Mouse (Mus musculus): ENCODE data around the gene Tm2d3. TPM values are rescaled to one million over a fixed set of nuclear protein-coding genes. Genes with fewer than 3 reads are reported as not detected.

Tm2d3 gene
- 67.0 and 71.1 TPM in 2 replicates for polyA plus RNA-seq (2016; fragmentation: Nextera tagmentation; extraction: Ambion mirVana)

DNA sequence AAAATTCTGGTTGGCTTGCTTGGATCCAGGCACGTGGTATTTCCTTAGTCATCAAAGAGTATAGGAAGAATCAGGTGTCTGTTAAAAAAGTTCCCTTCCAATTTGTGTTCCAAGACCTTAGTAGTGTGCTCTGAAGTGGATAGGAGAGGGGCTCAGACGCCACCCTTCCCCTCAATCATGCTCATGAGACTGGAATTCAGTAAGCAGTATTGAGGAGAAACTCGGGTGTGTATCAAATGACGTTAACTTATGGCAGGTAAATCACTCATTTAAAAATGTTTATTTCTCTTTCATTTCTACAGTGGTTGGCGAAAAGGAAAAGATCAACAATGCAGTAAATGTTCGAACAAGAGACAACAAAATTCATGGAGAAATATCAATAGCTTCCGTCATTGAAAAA is at the start of gene Tm2d3:
Gene Tm2d3, plus strand, starts transcription at position 301 of the 400 bp plus-strand sequence.
- H3K27me3 ChIP-seq, result no peaks in the 10 kb centered on the region
- no peak within 1 kb of the TSS for H3K9ac ChIP-seq (replicated peaks)
- peaks cover 16% of the 10 kb centered on the region for H3K4me1 ChIP-seq
- H3K4me2 ChIP-seq (replicated peaks), result no peak within 1 kb of the TSS
- 89% methylated on average over 7 of the region's 7 CpGs for WGBS
- ATAC-seq (ENCODE audit: low FRiP score, low read depth), result no peak
- H3K27ac ChIP-seq (replicated peaks), result no peak within 1 kb of the TSS
- no peak within 1 kb of the TSS for H3K4me3 ChIP-seq
- no peaks in the 10 kb centered on the region for H3K36me3 ChIP-seq
- no peaks in the 10 kb centered on the region for H3K9me3 ChIP-seq

DNA sequence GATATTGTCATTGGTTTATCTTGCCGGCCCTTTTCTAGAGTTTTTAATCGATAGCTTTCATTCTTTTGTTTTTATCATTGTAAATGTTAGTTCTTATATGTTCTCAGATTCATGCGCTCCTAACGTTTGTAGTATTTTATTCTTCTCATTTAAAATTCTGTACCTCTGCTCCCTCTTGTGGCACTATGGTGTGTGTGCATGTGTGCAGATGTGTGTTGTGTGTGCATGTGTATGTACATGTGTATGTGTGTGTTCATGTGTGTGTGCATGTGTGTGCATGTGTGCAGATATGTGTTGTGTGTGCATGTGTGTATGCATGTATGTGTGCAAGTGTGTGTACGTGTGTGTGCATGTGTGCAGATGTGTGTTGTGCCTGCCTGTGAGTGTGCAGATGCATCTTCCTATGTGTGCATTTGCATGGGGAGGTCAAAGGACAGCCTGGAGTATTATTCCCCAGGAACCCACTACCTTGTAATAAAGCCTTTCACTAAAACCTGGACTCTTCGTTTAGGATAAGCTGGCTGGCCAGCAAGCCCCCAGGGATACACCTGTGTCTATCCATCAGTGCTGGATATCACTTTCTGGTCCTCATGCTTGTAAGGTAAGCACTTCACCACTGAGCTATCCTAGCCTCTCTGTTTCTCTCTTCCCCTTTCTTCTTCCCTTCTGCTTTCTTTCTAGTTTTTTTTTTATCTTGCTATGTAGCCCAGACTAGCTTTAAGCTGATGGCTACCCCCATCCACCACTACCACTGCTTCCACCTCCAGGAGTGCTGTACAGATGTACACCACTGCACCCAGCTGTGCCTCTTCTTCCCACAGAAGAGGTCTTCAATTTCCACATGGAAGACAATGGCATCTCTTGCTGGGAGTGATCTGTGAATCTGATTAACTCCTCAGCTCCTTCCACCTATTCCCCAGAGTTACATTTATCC is 48.3 kb upstream of the Tm2d3 start:
- H3K4me2 ChIP-seq (replicated peaks), result no peak overlapping the region
- H3K4me1 ChIP-seq, result 0 out of 2 replicates have a peak, but pooled peaks cover 5% of the 10 kb centered on the region
- H3K36me3 ChIP-seq, result no peaks in the 10 kb centered on the region
- WGBS, result 74% methylated on average over 6 of the region's 6 CpGs
- no peak overlapping the region for H3K9ac ChIP-seq (replicated peaks)
- peaks cover 17% of the 10 kb centered on the region for H3K27me3 ChIP-seq
- ATAC-seq (ENCODE audit: low FRiP score, low read depth), result no peak
- H3K9me3 ChIP-seq, result no peaks in the 10 kb centered on the region
- H3K27ac ChIP-seq (replicated peaks), result no peak overlapping the region
- H3K4me3 ChIP-seq, result no peak overlapping the region

DNA sequence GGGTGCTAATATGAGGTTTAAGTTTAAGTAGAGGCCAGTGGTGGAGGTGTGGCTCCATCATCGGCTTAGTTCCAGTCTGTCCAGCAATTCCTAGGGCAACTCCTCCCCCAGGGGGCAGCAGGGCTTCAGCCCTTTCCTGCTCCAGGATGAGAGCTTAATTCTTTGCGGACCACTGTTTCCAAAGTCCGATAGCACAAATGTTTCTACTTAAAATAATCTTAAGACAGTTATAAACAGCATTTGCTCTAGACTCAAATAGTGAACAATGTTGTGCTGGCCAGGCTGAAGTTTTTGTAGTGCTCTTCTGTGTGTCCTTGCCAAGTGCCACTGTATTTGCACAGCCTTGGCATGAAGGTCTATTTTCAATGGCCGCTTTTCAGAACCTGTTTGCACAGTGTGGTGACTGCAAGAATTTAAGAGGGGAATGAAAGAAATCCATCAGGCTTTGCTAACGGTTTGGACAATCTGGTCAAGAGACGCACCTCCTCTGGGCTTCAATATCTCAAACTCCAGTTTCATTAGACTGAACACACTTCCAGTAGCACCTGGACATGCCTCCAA is 47.0 kb upstream of the Tm2d3 start:
- H3K27ac ChIP-seq (replicated peaks), result no peak overlapping the region
- no peaks in the 10 kb centered on the region for H3K9me3 ChIP-seq
- peaks cover 14% of the 10 kb centered on the region for H3K27me3 ChIP-seq
- 0 out of 2 replicates have a peak, but pooled peaks cover 5% of the 10 kb centered on the region for H3K36me3 ChIP-seq
- ATAC-seq (ENCODE audit: low FRiP score, low read depth), result peak; percentile 17; the same call in 1 of the 2 replicates
- H3K4me3 ChIP-seq, result peak overlapping the region; percentile 60
- 33% methylated on average over 6 of the region's 6 CpGs for WGBS
- H3K4me2 ChIP-seq (replicated peaks), result peak overlapping the region; percentile 65
- H3K4me1 ChIP-seq, result 0 out of 2 replicates have a peak, but pooled peaks cover 5% of the 10 kb centered on the region
- H3K9ac ChIP-seq (replicated peaks), result no peak overlapping the region; the same call in 1 of the 2 replicates

DNA sequence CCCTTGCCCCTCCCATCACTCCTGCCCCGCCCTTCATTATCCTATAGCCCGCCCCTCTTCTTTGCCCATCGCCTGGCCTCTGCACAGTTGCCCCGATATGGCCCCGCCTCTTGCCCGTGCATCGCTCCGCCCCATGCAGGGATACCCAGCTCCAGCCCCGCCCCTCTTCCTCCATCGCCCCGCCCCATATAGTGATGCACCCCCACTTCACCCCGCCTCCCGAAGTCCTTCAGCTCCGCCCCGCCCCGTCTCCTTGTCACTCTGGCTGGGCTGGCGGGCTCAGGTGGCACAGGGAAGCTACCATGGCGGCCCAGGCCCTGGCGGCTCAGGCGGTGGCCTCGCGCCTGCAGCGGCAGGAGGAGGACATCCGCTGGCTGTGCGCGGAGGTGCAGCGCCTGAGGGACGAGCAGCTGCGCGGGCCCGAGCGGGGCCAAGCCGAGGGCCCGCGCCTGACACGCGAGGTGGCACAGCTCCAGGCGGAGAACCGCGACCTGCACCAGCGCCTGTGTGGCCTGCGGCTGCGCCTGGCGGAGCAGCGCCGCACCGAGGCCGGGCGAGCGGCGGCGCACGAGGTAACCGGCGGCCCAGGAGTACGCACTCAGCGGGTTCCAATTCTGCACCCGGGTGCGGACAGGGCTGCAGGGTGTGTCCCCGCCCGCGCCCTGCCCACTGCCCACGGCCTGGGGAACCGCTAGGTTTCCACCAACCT is 46.2 kb upstream of the Tm2d3 start, which contains the start of gene Tarsl2:
Gene Tarsl2, plus strand, starts transcription at position 256 of the 709 bp plus-strand sequence.
- 0 out of 2 replicates have a peak, but pooled peaks cover 5% of the 10 kb centered on the region for H3K4me1 ChIP-seq
- H3K4me2 ChIP-seq (replicated peaks), result peak within 1 kb of the TSS; percentile 65
- H3K27me3 ChIP-seq, result peaks cover 14% of the 10 kb centered on the region
- H3K36me3 ChIP-seq, result peaks cover 12% of the 10 kb centered on the region; the same call in 1 of the 2 replicates
- peak within 1 kb of the TSS; percentile 54 for H3K9ac ChIP-seq (replicated peaks)
- H3K9me3 ChIP-seq, result peaks cover 3% of the 10 kb centered on the region; the same call in 1 of the 2 replicates
- peak within 1 kb of the TSS; percentile 60 for H3K4me3 ChIP-seq
- peak within 1 kb of the TSS; percentile 83 for H3K27ac ChIP-seq (replicated peaks)
- ATAC-seq (ENCODE audit: low FRiP score, low read depth), result peak; percentile 97
- WGBS, result under 1% methylated on average over 57 of the region's 64 CpGs

DNA sequence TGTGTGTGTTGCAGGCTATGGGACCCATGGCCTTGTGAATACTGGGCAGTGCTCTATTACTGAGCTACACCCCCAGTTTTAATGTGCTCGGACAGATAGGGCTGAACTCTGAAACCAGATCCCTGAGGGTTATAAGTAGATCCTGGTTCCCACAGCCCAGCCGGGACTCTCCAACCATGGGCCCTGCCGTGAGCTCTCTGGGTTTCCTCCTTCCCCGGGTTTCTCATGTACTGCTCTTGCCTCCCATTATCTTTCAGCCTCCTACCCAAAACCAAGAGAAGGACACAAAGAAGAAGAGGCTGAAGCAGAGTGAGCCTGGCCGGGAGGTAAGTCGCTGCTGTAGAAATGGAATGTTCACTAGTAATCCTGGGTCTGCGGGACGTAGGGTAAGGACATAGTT is 45.0 kb upstream of the Tm2d3 start:
- Histone ChIP-seq H3K27me3 (peaks cover 14% of the 10 kb centered on the region), H3K4me1 (0 out of 2 replicates have a peak, but pooled peaks cover 5% of the 10 kb centered on the region), H3K9me3 (peaks cover 3% of the 10 kb centered on the region; the same call in 1 of the 2 replicates), H3K4me2 (replicated peaks) (no peak overlapping the region), H3K36me3 (peaks cover 17% of the 10 kb centered on the region), H3K27ac (replicated peaks) (no peak overlapping the region), H3K4me3 (no peak overlapping the region), H3K9ac (replicated peaks) (no peak overlapping the region)
- no peak for ATAC-seq (ENCODE audit: low FRiP score, low read depth)
- 86% methylated on average over 8 of the region's 8 CpGs for WGBS

DNA sequence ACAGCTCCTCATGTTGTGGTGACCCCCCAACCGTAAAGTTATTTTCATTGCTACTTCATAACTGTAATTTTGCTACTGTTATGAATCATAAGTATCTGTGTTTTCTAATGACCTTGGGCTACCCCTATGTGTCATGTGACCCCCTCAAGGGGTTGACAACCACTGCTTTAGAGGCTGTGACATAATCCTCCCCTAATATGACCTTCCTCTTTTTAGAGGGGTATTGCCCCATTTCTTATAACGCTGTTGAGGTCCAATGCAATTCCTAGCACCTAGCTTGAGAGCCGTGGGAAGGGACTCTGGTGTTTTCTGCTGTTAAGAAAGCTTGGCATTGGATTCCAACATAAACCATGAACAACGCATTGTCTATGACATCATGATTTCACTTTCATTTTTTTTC is 40.3 kb upstream of the Tm2d3 start:
- no peak overlapping the region for H3K4me3 ChIP-seq
- no peaks in the 10 kb centered on the region for H3K4me1 ChIP-seq
- H3K9ac ChIP-seq (replicated peaks), result no peak overlapping the region
- H3K27me3 ChIP-seq, result no peaks in the 10 kb centered on the region
- H3K4me2 ChIP-seq (replicated peaks), result no peak overlapping the region
- peaks cover 3% of the 10 kb centered on the region; the same call in 1 of the 2 replicates for H3K9me3 ChIP-seq
- H3K27ac ChIP-seq (replicated peaks), result no peak overlapping the region
- peaks cover 28% of the 10 kb centered on the region for H3K36me3 ChIP-seq
- 94% methylated on average over 4 of the region's 4 CpGs for WGBS
- ATAC-seq (ENCODE audit: low FRiP score, low read depth), result no peak

DNA sequence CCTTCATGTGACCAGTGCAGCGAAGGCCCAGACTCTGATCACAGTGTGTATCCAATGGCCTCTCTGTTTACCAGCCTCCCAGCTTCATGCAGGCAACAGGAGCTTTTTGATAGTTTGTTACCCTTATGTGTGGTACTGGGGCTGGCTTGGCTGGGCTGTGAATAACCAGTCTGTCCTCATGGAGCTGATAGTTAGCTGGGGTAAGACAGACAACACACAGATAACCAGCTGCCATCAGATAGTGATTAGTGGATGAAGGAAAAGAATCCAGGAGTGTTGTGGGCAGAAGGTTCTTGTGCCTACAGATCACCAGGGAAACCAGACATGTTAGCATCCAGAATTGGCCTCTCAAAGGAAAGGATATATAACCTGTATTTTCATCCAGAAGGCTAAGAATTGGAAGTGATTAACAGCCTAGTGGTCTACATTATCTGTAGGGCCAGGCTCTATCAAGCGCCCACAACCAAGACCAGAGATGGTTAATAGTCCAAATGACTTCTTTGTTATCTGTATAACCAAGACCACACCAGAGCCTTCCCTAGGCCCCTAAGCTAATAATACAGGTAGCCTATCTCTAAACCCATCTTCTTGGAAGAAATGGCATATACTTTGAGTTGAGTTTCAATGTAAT is 33.4 kb upstream of the Tm2d3 start:
- no peaks in the 10 kb centered on the region for H3K9me3 ChIP-seq
- WGBS, result 93% methylated on average over 2 of the region's 2 CpGs
- H3K4me2 ChIP-seq (replicated peaks), result no peak overlapping the region
- H3K9ac ChIP-seq (replicated peaks), result no peak overlapping the region
- no peaks in the 10 kb centered on the region for H3K27me3 ChIP-seq
- no peaks in the 10 kb centered on the region for H3K4me1 ChIP-seq
- H3K27ac ChIP-seq (replicated peaks), result no peak overlapping the region
- H3K4me3 ChIP-seq, result no peak overlapping the region
- H3K36me3 ChIP-seq, result peaks cover 11% of the 10 kb centered on the region
- no peak for ATAC-seq (ENCODE audit: low FRiP score, low read depth)

DNA sequence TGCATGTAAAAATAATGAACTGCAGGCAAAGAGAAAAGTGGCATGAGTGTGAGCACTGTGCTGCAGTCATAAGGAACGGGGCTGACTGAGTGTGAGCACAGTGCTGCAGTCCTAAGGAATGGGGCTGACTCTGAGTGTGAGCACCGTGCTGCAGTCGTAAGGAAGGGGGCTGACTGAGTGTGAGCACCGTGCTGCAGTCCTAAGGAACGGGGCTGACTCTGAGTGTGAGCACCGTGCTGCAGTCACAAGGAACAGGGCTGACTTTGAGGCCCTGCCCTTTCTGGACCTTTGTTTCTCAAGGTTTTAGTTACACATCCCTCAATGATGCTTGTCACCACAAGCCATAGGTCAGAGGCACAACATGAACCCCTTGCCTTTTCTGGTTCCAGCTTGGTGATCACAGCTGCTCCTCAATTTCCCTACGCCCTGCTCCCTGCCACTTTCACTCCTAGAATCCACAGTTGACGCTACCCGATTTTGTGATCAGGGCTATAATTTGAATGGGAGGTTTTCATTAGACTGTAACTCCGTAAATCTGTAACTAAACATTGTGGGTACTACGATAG is 27.7 kb upstream of the Tm2d3 start:
- Histone ChIP-seq H3K9ac (replicated peaks) (no peak overlapping the region), H3K27me3 (no peaks in the 10 kb centered on the region), H3K27ac (replicated peaks) (no peak overlapping the region), H3K4me2 (replicated peaks) (no peak overlapping the region), H3K4me1 (no peaks in the 10 kb centered on the region), H3K9me3 (no peaks in the 10 kb centered on the region), H3K4me3 (no peak overlapping the region), H3K36me3 (peaks cover 23% of the 10 kb centered on the region)
- ATAC-seq (ENCODE audit: low FRiP score, low read depth), result no peak
- 88% methylated on average over 11 of the region's 11 CpGs for WGBS

DNA sequence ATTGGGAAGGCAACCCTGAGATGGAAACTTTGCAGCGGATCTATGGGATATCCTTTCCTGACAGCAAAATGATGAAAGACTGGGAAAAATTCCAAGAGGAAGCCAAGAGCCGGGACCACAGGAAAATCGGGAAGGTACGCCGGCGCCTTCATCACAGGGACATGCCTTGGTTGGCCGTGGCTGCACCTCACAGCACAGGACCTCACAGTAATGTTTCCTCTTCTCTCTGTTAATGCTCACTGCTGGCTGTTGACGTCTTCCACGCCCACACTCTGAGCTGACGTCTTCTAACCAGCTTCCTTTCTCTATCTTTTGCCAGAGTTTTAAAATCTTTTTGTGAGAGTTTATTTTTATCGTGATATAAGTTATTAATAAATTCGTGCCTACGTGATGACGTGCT is 27.1 kb upstream of the Tm2d3 start:
- H3K27me3 ChIP-seq, result no peaks in the 10 kb centered on the region
- H3K4me1 ChIP-seq, result no peaks in the 10 kb centered on the region
- H3K4me2 ChIP-seq (replicated peaks), result no peak overlapping the region
- no peak overlapping the region for H3K27ac ChIP-seq (replicated peaks)
- H3K36me3 ChIP-seq, result peaks cover 23% of the 10 kb centered on the region
- H3K9me3 ChIP-seq, result no peaks in the 10 kb centered on the region
- WGBS, result 94% methylated on average over 14 of the region's 14 CpGs
- H3K9ac ChIP-seq (replicated peaks), result no peak overlapping the region
- ATAC-seq (ENCODE audit: low FRiP score, low read depth), result no peak
- H3K4me3 ChIP-seq, result no peak overlapping the region

DNA sequence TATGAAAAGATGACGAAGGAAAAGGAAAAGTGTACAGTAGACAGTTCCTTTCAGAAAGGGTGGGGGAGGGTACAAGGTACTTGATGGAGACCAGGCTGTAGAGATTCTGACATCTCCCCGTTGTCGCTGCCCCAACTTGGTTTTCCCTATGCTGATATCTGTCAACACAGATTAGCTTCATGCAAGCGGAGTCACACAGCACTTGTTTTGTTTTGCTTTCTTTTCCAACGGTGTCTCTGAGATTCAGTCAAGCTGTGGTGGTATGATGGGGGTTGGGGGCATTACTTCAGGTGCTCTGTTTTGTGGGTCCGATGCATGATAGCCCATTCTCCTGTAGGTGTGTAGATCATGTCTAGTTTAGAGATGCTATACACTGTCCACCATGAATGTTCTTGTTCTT is 23.5 kb upstream of the Tm2d3 start:
- Histone ChIP-seq H3K9me3 (no peaks in the 10 kb centered on the region), H3K4me3 (no peak overlapping the region), H3K36me3 (peaks cover 36% of the 10 kb centered on the region), H3K4me1 (no peaks in the 10 kb centered on the region), H3K4me2 (replicated peaks) (no peak overlapping the region), H3K9ac (replicated peaks) (no peak overlapping the region), H3K27me3 (no peaks in the 10 kb centered on the region), H3K27ac (replicated peaks) (no peak overlapping the region)
- WGBS, result 91% methylated on average over 6 of the region's 6 CpGs
- no peak for ATAC-seq (ENCODE audit: low FRiP score, low read depth)

DNA sequence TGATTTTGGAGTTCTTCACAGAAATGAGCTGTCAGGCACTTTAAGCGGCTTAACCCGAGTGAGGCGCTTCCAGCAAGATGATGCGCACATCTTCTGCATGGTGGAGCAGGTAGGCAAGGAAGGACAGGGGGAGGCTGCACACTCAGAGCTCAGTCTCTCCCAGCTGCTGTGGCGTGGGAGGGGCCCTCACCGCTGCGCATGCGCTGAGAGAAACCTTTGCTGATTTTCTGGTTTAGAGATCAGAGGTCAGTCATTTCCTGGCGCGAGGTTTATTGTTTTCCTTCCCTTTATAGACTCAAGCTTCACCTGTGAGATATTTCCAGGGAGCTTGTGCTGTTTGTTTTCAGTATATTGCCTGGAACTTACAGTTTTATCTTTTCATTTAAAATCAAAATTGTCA is 12.9 kb upstream of the Tm2d3 start:
- 80% methylated on average over 10 of the region's 10 CpGs for WGBS
- H3K4me1 ChIP-seq, result no peaks in the 10 kb centered on the region
- H3K9ac ChIP-seq (replicated peaks), result no peak overlapping the region
- no peak overlapping the region for H3K27ac ChIP-seq (replicated peaks)
- H3K36me3 ChIP-seq, result 0 out of 2 replicates have a peak, but pooled peaks cover 5% of the 10 kb centered on the region
- no peak for ATAC-seq (ENCODE audit: low FRiP score, low read depth)
- H3K9me3 ChIP-seq, result no peaks in the 10 kb centered on the region
- no peak overlapping the region for H3K4me2 ChIP-seq (replicated peaks)
- no peaks in the 10 kb centered on the region for H3K27me3 ChIP-seq
- no peak overlapping the region for H3K4me3 ChIP-seq

Data from midbrain, embryonic 12.5 days (tissue).